Mouse (Mus musculus) layer of hippocampus, adult 8-10 months (tissue): ENCODE results near the gene Krtap7-1. TPM values are rescaled to one million over a fixed set of nuclear protein-coding genes. Genes with fewer than 3 reads are reported as not detected.

Experiments used
- DNase-seq, 2 experiments: peaks; one replicate each; pipeline ENCODE4 v3.0.0; 2022; ENCODE audit warnings: low spot score in 2 of 2
- total RNA-seq, 4 experiments: library from RNA; stranded (reverse); gene quantifications; 2 replicates each; pipeline ENCODE4 v1.2.4; 2022

The Krtap7-1 gene
- total RNA-seq, result not detected

DNA sequence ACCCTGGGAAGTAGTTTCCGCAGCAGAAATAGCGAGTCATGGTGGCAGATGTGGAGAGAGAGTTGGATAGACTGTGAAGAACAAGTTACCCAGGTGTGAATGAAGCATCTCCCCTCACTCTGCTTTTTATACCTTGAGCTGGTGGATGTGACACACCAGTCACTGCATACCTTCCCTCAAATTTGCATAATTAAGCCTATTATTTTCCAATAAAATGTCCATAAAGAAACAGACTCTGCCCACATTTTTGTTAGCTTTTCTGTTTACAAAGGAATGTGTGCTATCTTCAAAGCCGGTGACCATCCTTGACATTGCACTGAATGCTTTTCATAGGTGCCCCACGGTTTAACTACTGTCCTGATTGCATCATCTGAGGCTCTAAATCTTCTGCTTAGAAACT is at the start of gene Krtap7-1:
Gene Krtap7-1 (minus strand): TSS at position 101 of the 400 bp plus-strand sequence.
- no peak for DNase-seq

DNA sequence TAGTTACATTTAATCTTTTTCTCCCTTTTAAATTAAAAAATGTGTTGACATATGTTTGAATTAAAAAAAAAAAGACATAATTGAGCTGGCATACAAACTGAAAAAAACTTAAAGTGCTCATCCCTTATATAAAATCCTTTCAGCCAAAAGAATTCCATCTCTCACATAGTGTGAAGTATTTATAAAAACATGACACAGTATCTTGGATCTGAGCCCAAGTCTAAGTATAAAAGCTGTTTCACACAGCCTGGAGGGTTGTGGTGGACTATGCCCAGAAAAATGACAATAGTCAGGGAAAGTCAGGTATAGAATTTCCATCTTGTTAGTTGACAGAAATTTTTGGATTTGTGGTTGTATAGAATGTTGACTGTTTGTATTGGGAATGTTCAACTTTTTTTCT is 42.2 kb upstream of the Krtap7-1 start:
- no peak for DNase-seq

DNA sequence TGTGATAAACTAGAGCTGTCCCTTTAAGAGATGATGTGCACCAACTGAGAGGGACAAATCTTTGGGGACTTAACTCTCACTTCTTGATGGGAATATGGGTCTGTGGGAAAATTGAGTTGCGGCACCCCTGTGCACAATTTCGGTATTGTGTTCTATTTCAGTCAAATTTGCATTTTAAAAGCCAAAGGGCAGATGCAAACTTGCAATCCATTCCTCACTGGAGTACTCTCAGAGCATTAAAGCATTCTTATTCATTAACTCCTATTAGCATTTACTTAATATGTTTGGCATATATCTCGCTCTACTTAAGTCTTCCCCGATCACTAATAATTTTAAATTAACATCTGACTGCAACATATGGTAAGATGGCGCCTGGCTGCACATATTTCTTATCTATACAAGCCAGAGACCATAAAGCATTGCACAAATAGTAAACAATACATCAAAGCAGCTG is 29.9 kb upstream of the Krtap7-1 start:
- DNase-seq, result no peak

DNA sequence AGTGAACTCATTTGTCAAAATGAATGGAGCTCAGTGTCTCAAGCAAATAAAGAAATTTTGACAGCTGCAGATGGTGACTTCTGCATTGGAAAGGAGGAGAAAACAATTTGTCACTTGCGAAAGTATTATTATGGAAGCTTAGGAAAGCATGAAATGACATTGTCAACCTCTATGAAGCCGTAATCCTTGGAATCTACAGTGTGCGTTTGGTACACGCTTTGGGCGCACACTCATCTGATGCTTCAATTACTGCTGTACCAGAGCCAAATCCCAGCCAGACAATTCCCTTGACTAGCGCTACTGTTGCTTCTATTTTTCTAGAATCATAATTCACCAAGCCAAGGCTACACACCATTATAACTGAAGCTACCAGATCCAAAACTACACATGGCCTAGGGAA is 29.2 kb upstream of the Krtap7-1 start:
- DNase-seq, result no peak

DNA sequence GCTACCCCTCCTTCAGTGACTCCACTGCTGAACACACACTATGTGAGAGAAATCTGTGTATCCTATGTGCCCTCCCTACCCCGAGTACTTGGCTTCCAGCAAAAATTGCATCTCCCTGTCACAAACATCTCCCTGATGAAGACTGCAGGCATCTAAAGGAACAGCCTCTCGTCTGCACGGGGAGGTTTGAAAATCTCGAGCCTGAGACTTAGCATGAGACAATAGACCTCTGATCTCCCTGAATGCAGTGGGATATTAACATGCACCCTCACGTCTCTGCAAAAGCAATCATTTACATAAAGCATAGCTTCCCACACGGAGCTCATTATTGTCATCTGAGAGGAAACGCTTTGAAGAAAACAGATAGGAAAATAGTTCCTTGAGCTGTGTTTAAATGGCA is 22.4 kb upstream of the Krtap7-1 start:
- peak in 1 of 2 experiments; percentile 14 for DNase-seq

DNA sequence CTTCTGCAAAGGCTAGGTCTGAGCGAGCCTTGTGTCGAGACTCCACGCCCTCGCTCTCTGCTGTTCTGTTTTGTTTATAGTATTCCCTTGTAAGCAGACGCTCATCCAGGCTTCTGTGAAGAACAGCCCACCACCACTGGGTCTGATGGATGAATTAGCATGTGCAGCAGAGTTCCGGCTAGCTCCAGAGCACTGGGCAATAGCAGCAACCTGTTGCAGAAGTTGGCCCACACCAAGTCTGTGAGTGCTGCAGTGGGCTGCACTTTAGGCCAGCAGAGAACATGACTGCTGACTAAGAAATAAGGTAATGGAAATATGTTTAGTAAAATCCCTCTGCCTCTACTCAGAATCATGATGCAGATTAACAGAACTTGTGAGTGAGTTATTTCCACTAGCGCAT is 21.7 kb upstream of the Krtap7-1 start:
- DNase-seq, result no peak

DNA sequence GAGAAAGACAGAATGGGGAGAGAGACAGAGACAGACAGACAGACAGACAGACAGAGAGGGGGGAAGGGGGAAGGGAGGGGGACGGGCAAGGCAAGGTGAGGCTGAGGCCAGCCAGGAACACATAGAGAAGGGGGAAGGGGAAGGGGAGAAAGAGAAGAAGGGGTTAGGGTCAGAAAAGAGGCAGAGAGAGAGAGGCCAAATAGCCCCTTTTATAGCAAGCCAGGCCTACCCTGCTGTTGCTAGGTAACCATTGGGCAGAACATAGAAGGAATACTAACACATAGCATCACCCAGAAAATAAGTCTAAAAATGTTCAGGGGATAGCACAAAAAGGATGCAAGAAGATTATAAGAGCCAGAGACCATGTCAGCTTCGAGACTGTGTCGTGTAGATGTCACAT is 20.3 kb upstream of the Krtap7-1 start:
- DNase-seq, result no peak

DNA sequence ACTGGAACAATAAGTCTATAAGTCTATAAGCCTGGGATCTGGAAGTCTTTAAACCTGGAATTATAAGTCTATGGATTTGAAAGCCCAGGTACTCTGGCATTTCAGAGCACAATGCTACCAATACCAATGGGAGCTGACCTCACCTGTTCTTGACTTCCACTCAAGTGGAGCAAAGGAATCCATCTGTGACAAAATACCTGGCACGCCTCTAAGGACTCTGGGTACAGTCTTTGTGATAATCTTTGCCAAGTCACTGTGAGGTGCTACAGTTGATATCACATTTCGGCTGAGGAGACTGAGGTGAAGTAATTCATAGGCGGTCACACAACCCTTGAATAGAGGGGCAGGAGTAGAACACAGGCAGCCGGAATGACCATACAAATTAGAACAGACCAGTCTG is 12.9 kb upstream of the Krtap7-1 start:
- DNase-seq, result no peak

DNA sequence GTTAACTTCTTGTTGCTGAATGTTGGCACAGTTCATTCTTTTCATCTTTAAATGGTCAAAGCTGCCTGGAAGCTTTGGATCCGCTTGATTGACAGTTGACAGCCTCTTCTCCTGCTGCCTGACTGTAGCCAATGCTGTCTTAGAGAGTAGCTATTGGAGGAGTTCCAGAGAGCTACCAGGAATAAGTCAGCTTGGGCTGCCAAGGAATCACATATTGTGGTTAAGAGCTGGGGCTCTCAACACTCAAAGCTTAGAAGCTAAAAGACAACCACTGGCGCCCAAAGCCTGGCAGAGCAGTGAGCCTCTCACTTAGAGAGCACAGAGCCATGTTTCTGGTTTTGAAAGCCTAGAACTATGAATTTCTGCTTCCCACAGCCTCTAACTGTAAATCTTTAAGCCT is 12.4 kb upstream of the Krtap7-1 start:
- no peak for DNase-seq

DNA sequence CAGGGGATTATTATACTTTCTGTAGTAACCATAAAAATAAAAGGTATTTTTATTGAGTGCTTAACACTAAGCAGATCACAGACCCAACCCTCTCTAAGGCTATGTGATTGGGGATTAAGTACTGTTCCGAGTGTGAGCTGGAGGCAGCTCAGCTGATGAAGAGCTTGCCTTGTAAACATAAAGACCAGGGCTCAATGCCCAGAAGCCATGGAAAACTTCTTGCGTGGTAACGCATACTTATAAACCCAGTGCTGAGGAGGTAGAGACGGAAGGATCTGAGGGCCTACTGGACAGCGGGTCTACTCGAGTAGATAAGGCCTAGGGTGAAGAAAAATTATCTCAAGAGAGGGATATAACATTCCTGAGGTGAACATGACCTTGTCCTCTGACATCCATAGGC is 12.0 kb upstream of the Krtap7-1 start:
- no peak for DNase-seq

DNA sequence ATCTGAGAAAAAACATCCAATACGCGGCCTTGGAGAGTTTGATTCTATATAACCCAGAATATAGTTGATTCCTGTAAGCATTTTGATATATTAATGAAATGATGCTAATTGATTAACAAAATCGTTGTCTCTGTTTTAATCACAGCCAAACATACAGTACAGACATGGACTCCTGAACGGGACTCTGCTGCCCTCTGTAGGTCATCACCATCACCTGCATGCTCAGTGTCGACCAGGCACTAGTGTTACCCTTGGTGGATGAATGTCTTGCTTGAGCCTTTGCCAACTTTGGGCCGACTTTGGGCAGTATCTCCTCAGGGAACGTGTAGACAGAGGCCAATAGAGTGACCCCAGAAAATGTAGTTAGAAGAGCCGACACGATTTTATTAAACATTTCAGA is 9.5 kb upstream of the Krtap7-1 start:
- peak; percentile 22 to 59 for DNase-seq

DNA sequence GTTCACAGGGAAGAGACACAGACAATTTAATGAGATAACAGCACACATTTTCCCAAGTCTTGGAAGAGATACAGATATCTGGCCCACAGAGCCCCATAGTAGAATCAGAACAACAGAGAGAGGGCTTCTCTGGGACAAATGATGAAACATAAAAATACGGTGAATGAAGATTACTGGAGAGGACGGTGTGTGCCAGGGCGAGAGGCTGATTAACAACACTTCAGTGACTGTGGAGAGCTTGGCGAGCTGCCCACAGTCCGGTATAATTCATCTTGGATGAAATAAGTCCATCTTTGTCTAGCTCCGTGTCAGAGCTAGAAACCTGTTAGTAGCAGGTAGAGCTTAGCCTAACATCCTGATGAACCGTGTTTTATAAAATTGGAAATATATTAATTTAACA is 5.3 kb upstream of the Krtap7-1 start:
- no peak for DNase-seq

DNA sequence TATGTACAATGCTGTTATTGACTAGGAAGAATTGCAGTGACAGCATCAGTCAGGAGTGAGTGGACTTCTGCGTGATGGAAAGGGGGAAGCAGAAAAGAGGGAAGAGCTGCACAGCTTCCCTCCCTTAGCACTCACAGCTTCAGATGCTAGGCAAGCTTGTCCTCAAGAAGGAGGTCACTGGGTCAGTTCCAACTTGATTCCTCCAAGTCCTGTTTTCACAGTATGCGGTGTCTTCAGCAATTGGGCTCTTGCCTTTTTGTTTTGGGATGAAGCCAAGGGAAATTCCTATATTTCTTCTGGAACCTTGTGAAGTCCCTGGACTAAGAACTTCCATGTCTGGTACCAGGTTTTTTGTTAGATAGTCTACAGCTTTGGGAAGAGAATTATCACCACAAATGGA is 4.6 kb downstream of the Krtap7-1 start:
- no peak for DNase-seq

DNA sequence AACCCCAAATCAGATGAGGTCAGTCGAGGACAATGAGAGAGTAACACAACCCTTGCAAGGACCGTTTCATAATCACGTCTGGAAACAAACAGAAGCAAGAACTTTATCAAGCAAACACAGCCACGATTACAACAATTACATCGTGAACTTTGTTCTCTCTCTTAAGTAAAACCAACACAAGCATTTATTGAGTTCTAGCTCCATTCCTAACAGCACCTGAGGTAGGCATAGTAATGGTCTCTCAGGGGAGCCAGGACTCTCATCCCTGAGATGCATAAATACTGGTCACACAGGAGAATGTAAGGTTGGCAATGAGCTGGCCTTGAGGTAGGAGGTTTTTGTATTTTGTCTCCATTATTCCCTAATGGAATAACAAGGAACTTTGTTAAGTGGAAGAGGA is 6.3 kb downstream of the Krtap7-1 start:
- no peak for DNase-seq

DNA sequence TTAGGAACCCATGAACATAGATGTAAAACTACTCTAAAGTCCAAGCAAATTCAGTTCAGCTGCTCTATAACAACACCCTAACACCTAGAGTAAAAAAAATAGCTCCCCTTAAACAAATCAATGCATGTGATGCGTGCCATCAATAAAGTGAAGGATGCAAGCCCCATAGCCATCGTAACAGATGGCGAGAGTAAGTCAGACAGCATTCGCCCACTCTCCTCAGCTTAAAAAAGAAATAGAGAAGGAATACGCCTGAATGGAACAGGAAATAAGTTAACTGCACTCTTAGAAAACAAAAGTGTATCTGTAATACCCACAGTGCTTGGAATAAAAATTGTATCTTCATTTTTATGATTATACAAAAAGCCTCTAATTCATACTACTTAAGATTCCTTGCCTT is 11.1 kb downstream of the Krtap7-1 start:
- DNase-seq, result no peak

DNA sequence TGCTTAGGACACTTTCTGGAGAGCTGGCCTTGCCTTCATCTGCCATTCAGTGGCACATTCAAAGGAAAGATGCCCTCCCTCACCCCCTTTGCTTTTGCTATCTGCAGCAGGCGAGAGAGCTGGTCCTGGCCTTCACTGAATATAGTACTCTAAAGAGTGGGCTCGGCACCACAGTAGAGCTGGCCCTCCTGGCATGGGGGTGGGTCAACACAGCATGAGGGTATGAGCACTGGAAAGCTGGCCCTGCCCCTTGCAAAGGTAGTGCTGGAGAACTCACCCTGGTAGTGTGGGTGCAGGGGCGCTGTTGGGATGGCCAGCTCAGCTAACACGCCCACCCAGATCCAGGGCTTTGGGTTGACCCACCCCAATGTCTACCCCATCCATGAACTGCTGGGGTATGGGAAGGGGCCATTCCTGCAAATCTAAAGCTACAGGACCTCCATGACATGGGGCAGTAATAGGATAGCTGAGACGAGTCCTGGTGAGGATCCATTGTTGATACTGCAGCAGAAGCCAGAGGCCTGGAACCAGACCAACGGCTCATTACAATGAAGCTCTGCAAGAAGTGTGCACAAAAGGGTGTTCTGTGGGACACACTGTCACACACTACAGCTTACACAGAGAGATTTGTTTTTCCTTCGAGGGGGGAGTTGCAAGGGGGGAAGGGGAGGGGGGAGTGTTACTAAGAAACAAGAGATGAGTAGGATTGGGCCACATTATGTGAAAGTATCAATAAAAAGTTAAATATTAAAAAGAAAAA is 12.5 kb downstream of the Krtap7-1 start:
- DNase-seq, result no peak

DNA sequence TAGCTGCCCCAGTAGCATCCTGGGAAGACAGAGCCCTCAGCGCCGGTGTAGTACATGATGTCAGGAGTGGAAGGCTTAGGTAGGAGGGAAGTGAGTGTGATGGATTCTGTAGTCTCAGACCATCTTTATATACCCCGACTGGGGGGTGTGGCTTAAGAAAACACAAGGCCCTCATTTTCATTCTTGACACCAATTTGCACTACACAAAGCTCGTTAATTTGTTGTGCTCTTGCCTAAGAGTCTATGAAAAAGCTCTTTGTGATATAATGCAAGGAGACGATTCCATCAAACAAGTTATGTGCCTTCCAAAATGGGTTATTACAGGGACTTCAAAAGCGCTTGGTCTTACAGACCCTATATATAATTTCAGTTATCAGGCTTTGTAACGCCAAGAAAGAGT is 20.3 kb downstream of the Krtap7-1 start, which contains the start of gene Krtap8-1:
Gene Krtap8-1 (minus strand): TSS at position 101 of the 400 bp plus-strand sequence.
- no peak for DNase-seq

DNA sequence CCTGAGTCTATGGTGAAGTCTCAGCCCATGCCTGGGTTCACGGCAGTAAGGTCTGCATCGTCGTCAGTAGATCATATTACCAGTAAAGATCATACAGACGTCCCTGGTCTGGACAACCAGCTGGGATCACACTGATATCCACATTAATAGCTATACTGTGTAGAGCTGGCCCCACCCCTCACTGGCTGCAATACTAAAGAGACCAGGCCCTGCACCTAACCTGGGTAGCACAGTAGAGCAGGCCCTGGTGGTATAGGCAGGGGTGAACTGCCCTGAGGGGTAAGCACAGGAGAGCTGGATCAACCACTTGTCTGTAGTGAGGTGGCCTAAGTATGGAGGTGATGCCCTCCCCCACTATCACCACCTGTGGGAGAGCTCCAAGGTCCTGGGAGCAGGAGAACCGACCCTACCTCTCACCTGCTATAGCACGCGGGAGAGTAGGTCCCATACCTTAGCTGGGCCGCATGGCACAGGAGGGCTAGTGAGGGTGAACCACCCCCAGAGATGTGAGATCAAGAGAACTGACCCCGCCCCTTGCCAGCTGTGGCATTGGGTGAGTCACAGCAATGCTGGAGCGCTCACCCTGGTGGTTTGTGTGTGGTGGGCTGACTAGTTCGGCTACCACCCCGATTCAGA is 30.3 kb downstream of the Krtap7-1 start:
- DNase-seq, result no peak

DNA sequence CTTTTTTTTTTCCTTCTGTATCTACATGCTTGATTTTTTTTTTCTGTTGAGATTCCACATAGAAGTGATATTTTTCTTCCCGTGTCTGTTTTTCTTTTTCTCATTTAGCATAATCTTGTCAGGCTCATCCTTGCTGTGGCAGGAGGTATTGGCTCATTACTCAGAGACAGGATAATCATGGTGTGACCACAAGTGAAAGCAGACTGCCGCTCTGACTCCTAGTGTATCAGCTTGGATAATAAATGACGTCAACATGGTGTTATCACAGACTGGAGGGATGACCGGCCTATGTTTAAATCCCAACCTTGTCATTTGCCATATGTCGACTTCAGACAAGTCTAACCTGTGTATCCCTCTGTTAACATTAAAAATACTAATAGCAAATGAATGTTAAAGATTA is 46.9 kb downstream of the Krtap7-1 start:
- no peak for DNase-seq
